Mouse (Mus musculus): ENCODE measurements around the gene Plppr3. TPM values are rescaled to one million over a fixed set of nuclear protein-coding genes. Genes with fewer than 3 reads are reported as not detected.

Gene Plppr3
- total RNA-seq, 2 experiments from 2014 or later: 277 to 305 TPM

- no peak for DNase-seq
- intact Hi-C loops (cut with DNase I): loop anchor here (10.0 kb wide), 1 partner anchor 93 kb away; the partner anchor contains the start of genes Arid3a and R3hdm4
These were observed 42.9 kb downstream of the Plppr3 start for GRCm38 (mm10) chr10:79831583-79831982.

DNA sequence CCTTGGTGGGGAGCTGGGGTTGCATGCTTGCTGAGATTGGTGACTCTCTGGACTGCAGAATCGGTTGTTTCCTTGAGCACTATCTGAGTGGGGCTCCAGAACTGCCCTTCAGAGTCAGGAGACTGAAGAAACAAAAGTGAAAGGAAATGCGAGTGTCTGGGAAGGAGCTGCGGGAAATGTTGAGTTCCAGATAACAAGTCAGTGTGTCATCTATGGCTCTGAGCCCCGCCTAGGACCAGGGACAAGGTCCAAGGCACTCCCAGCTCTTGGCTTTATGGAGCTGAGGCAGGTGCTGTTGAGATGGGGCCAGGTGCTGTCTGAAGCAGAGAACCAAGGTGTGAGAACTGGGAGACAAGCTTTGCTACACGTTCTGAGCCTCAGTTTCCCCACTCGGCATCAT is 50.0 kb downstream of the Plppr3 start:
- intact Hi-C loops (cut with DNase I): no loop called here
- DNase-seq: no peak

GRCm38 (mm10) chr10:79823011-79823410 is 51.4 kb downstream of the Plppr3 start:
- DNase-seq: no peak
- intact Hi-C loops (cut with DNase I): no loop called here

GRCm38 (mm10) chr10:79822372-79822771 is 52.1 kb downstream of the Plppr3 start:
- intact Hi-C loops (cut with DNase I): no loop called here
- DNase-seq: no peak

DNA sequence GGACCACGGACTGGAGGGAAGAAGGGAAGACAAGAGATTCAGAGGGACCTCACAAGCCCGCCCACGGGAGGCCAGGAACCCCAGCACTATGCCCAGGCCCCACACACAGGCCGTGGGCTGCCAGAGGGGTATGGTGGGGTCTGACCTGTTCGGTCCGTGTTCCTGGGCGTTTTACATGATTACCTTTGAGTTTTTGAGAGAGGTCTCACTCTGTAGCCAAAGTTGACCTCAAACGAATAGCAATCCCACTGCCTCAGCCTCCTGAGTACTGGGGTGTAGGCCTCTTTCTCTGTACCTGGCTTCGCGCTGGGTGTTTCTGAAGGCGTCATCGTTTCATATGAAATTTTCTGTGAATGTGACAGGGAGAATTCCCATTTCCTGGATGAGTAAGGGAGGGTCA is 52.7 kb downstream of the Plppr3 start:
- intact Hi-C loops (cut with DNase I): no loop called here
- DNase-seq: no peak

DNA sequence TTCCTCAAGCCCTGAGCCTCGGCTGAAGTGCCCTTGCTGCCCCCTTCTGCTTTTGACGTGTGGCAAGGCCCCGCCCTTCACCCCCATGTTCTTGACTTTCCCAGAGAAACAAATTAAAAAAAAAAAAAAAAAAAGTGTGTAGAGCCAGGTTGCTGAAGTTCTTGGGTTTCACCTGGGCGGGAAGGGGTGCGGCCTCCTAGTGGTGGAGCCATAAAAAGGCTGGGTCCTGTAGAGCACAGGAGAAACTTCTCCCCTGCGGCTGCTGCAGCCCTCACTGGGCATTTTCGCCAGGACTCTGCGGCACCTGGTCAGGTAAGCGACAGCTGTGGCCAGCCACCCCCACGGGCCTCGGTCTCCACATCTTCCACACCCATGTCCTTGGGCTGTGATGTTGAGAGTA is 53.7 kb downstream of the Plppr3 start, which contains the start of gene Misp:
TSS of gene Misp (plus strand) at position 208 of the 400 bp plus-strand sequence.
- intact Hi-C loops (cut with DNase I): no loop called here
- no peak for DNase-seq

DNA sequence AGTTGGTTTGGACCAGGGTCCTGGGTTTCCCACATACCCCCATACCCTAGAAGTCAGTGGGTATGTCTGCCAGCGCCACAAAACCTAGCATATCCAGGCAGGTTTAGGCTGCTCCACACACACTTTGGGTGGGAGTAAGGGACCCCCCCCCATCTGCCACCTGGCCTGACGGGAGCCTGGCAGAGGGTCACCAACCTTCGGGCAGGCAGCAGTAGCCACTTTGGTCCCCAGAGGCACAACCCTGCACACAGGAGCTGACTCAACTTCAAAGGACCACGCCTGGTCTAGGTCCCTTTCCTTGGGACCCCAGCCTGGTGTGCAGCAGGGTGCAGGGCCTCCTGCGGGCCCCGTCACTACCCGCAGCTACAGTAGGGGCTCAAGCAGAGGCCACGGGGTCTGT is 54.2 kb downstream of the Plppr3 start:
- DNase-seq: no peak
- intact Hi-C loops (cut with DNase I): no loop called here

DNA sequence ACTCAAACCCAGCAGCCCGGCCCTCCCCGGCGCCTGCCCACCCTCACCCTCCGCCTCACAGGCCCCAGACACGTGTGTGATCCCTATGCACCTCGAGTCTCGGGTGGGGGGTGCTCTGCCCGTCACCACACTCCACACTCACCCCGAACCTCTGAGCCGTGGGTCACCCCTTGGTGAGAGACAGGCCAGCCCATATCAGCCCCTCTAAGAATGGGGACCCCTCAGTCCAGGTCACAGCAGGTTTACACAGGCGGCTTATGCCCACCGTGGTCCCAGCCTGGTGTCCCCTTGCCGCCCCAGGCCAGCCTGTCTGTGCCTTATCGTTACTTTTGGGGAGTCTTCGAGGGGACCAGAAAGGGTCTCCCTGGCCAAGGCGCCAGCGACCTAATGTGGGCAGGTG is 54.8 kb downstream of the Plppr3 start:
- intact Hi-C loops (cut with DNase I): no loop called here
- no peak for DNase-seq

DNA sequence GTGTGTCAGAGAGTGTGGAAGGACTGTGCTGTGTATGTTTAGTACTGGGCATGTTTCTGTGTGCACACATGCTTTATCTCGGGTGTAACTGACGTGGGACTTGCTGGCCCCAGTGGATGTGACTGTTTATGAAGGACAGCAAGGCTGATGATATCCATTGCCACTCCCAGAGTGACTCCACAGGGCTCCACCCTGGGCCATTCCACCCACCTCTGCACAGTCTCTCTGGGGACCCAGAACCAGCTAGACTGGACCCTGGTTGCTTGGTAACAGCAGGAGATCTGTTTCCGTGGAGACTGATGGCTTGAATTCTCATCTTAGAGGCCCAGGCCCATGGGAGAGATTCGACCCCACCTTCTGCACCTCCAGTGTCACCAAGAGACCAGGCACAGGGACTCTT is 56.2 kb downstream of the Plppr3 start:
- no peak for DNase-seq
- intact Hi-C loops (cut with DNase I): no loop called here

DNA sequence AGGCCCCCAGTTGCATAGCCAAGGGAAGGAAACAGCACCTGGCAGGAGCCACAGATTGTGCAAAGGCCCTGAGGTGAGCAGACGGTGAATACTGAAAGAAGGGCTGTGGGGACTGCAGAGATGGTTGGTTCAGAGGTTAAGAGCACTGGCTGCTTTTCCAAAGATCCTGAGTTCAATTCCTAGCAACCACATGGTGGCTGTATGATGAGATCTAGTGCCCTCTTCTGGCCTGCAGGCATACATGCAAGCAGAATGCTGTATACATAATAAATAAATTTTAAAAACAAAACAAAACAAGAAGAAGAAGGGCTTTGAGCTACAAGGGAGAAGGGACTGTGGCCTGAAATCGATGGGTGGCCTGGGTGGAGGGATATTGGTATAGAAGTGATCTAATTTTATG is 57.3 kb downstream of the Plppr3 start:
- DNase-seq: no peak
- intact Hi-C loops (cut with DNase I): no loop called here

DNA sequence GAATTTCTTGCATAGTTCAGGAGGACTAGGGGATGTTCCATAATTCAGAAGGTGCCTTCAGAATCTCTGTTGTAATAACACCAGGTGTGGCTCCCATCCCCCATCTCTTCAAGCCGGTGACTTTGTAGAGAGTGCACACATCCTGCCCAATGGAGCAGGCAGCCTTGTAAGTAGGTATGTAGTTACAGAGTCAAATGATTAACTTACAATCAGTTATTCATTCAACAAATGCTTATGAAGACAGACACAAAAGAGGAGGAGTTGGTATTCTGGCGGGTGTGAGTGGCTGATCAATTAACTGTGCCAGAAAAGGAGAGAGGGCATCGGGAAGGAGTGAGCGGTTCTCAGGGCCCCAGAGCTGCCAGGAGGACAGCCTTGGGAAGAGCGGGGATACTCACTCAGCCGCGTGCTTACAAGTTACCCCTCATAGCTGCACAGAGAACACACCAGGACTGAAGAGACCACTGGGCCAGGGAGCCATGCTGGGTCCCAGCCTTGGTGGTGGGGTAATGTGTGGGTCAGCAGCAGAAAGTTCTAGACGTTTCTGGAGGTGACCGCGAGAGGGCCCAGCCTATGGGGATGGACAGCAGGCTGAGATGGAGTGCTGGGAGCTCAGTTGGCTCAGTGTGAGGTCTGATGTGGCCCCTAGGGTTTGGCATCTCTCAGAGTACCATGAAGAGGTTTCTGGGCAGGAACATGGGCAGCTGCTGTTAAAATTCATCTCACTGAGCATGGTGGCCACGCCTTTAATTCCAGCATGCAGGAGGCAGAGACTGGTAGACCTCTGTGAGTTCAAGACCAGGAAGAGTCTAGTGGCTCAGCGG is 58.6 kb downstream of the Plppr3 start:
- no peak for DNase-seq
- intact Hi-C loops (cut with DNase I): no loop called here

GRCm38 (mm10) chr10:79814271-79814842 is 60.1 kb downstream of the Plppr3 start:
- intact Hi-C loops (cut with DNase I): no loop called here
- DNase-seq: no peak

DNA sequence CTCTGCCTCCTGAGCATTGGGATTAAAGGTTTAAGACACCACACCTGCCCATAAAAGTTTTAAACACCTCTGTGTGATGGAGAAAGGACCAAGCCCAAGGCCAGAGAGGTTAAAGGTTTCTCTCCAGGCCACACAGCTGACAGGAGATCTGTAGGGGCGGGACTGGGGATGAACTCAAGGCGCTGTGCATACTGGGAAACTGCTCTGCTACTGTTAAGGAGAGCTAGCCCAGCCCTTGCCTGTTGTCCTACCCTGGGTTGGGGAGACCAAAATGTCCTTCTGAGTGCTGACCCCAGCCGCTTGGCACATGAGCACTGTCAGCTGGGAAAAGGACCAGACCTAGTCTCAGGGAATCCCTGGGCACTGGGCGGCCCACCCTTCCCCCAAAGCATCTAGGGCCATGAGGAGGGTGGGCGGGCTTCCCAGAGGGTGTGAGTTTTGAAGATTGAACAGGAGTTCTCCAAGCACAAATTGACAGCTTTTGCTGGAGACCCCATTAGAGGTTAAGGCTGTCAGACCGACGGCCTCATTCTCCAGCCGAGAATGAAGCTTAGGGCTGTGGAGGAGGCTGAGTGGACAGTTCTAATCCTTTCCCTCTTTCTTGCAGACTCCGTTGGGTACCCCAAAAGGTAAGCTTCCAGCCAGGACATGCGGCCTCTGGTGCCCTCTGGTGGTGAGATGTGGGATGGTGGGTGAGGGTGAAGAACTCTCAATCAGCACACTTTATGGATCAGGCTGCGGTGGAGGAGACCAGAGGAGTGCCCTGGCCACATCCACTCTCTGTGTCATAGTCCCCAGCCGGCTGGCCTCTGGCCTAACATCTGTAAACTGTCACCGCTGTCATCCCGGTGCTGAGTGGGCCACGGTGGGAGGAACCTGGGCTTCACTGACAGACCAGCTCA is 62.4 kb downstream of the Plppr3 start:
- intact Hi-C loops (cut with DNase I): no loop called here
- DNase-seq: peak; percentile 87

Small RNA genes within 50 kb of the gene (microRNA-seq; reads per million reads assigned to microRNA genes)
- not detected for gene Mir6910

Other genes with a start within 250 kb of the Plppr3 start
- 10 to 100 TPM; 46.0 to 49.8 TPM for gene Shc2, start 236.7 kb downstream of the Plppr3 start, total RNA-seq (2021)
- gene Odf3l2, start 228.9 kb downstream of the Plppr3 start, total RNA-seq (2021): under 1 TPM; 0.38 to 0.40 TPM
- under 1 TPM; 0.72 to 0.84 TPM for gene Madcam1, start 210.1 kb downstream of the Plppr3 start, total RNA-seq (2021)
- gene Tpgs1, start 205.3 kb downstream of the Plppr3 start, total RNA-seq (2021): 10 to 100 TPM; 57.0 to 59.9 TPM
- 10 to 100 TPM; 59.6 to 61.5 TPM for gene Cdc34, start 192.4 kb downstream of the Plppr3 start, total RNA-seq (2021)
- gene Gzmm, start 185.6 kb downstream of the Plppr3 start, total RNA-seq (2021): 1 to 10 TPM; 2.6 to 3.3 TPM
- 100 to 1,000 TPM; 486 to 495 TPM for gene Bsg, start 170.1 kb downstream of the Plppr3 start, total RNA-seq (2021)
- 10 to 100 TPM; 47.4 to 53.8 TPM for gene Hcn2, start 158.0 kb downstream of the Plppr3 start, total RNA-seq (2021)
- gene Polrmt, start 128.1 kb downstream of the Plppr3 start, total RNA-seq (2021): 10 to 100 TPM; 44.8 to 51.8 TPM
- 1 to 10 TPM; 1.3 to 1.7 TPM for gene Fgf22, start 119.6 kb downstream of the Plppr3 start, total RNA-seq (2021)
- 10 to 100 TPM; 85.0 to 95.3 TPM for gene Rnf126, start 107.7 kb downstream of the Plppr3 start, total RNA-seq (2021)
- 1 to 10 TPM; 2.5 to 3.2 TPM for gene Fstl3, start 97.4 kb downstream of the Plppr3 start, total RNA-seq (2021)
- under 1 TPM in 1 of 2 experiments, not detected in 1; 0.52 TPM for gene Prss57, start 83.7 kb downstream of the Plppr3 start, total RNA-seq (2021)
- 100 to 1,000 TPM; 404 to 409 TPM for gene Palm, start 81.1 kb downstream of the Plppr3 start, total RNA-seq (2021)
- gene Misp, start 53.6 kb downstream of the Plppr3 start, total RNA-seq (2021): under 1 TPM; 0.46 to 0.76 TPM
- gene Ptbp1, start 20.2 kb downstream of the Plppr3 start, total RNA-seq (2021): 10 to 100 TPM; 91.7 to 92.7 TPM
- 1 to 10 TPM; 6.9 to 7.0 TPM for gene Prtn3, start 158 bp downstream of the Plppr3 start, total RNA-seq (2021)
- not detected for gene Elane, start 11.6 kb upstream of the Plppr3 start, total RNA-seq (2021)
- gene Cfd, start 16.2 kb upstream of the Plppr3 start, total RNA-seq (2021): not detected
- gene Med16, start 34.3 kb upstream of the Plppr3 start, total RNA-seq (2021): 10 to 100 TPM; 56.4 to 59.6 TPM
- not detected for gene Gm26602, start 36.2 kb upstream of the Plppr3 start, total RNA-seq (2021)
- 1 to 10 TPM; 5.0 to 6.8 TPM for gene Kiss1r, start 42.3 kb upstream of the Plppr3 start, total RNA-seq (2021)
- 100 to 1,000 TPM; 307 to 309 TPM for gene R3hdm4, start 46.6 kb upstream of the Plppr3 start, total RNA-seq (2021)
- gene Arid3a, start 52.4 kb upstream of the Plppr3 start, total RNA-seq (2021): 1 to 10 TPM; 6.3 to 9.5 TPM
- gene Wdr18, start 85.5 kb upstream of the Plppr3 start, total RNA-seq (2021): 10 to 100 TPM; 51.7 to 55.8 TPM
- under 1 TPM; 0.12 to 0.30 TPM for gene Grin3b, start 96.1 kb upstream of the Plppr3 start, total RNA-seq (2021)
- gene Tmem259, start 109.7 kb upstream of the Plppr3 start, total RNA-seq (2021): 100 to 1,000 TPM; 117 to 127 TPM
- gene Cnn2, start 114.0 kb upstream of the Plppr3 start, total RNA-seq (2021): 10 to 100 TPM; 12.4 to 17.2 TPM
- gene Abca7, start 121.9 kb upstream of the Plppr3 start, total RNA-seq (2021): 1 to 10 TPM; 7.2 to 8.1 TPM
- 1 to 10 TPM; 1.6 to 1.7 TPM for gene Arhgap45, start 142.0 kb upstream of the Plppr3 start, total RNA-seq (2021)
- gene Polr2e, start 165.2 kb upstream of the Plppr3 start, total RNA-seq (2021): 10 to 100 TPM; 63.9 to 74.2 TPM
- 100 to 1,000 TPM; 311 to 347 TPM for gene Gpx4, start 172.5 kb upstream of the Plppr3 start, total RNA-seq (2021)
- gene Sbno2, start 230.9 kb upstream of the Plppr3 start, total RNA-seq (2021): 10 to 100 TPM; 28.8 to 30.8 TPM
- 100 to 1,000 TPM; 100 to 111 TPM for gene Stk11, start 241.2 kb upstream of the Plppr3 start, total RNA-seq (2021)